Mouse (Mus musculus): ENCODE measurements around the gene Bcar3.

DNA sequence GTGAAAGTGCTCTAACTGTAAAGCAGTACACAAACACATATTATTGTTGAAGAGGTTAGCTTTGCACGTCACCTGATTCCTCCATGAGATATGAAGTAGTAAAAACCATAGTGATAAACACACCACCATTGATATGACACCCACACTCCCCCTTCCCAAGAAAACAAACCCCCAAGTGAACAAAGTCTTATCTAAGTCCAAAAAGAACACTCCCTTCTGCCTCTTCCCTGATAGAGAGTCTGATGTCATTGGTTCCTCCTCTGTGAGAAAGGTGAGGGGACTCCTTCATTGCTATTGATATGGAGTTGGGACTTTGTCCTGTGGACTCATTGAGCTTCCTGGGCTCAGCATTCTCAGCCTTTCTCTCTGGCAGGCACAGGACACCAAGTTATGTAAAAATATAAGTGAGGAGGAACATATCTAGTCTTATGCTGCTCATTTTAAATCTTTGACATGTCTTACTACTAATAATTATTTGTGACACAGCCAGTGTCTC lies 52.1 kb downstream of the Bcar3 start:
- TF ChIP-seq CTCF (conservative IDR thresholded peaks at IDR 0.05 in 1 of 2, IDR thresholded peaks at IDR 0.05 in 1 of 2; ENCODE audit: low read depth in 2 of 2, low read length in 2 of 2) (no peak), ETS1 (conservative IDR thresholded peaks at IDR 0.05; ENCODE audit: low read depth, low read length) (no peak)
